Mouse (Mus musculus) hematopoietic stem cell, adult 5-6 weeks (primary cell): ENCODE measurements around the gene Usp2. TPM values are rescaled to one million over a fixed set of nuclear protein-coding genes. Genes with fewer than 3 reads are reported as not detected.

Experiments used
- ATAC-seq, 2 experiments: fragments of 125-278 bp in 1 of 2; replicated peaks in 1 of 2; 2 replicates each; pipeline ENCODE4 v1.8.0; 2016 to 2017; ENCODE audit warnings: inconsistent platforms in 2 of 2, mild to moderate bottlenecking in 2 of 2, moderate number of reproducible peaks in 2 of 2, low read depth in 1 of 2, moderate TSS enrichment in 1 of 2; ENCODE audit not compliant: low FRiP score in 2 of 2, poor library complexity in 2 of 2, severe bottlenecking in 2 of 2, insufficient read depth in 1 of 2, low TSS enrichment in 1 of 2
- total RNA-seq: library from RNA; stranded (forward); fragments of 172-1452, 232-1000 nt; gene quantifications from 2 replicates; pipeline ENCODE4 v1.2.3, GENCODE M21; 2017

Usp2 gene
- total RNA-seq, 1 experiment from 2014 or later: 3.0 TPM

DNA sequence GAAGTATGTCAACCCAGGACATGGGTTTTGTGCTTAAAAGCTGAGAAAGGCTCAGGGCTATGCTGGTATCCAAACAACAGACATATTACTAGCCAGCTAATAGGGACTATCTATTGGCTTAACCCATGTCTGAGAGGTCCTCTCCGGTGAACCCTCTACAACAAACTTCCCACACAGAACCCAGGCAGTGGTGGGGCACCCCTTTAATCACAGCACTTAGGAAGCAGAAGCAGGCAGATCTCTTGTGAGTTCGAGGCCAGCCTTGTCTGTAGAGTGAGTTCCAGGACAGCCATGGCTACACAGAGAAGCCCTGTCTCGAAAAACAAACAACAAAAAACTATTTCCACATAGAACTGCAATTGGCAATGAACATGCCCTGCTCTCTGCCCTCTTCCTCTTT lies 59.9 kb downstream of the Usp2 start:
- ATAC-seq: no peak; a peak in 1 of 4 replicates

DNA sequence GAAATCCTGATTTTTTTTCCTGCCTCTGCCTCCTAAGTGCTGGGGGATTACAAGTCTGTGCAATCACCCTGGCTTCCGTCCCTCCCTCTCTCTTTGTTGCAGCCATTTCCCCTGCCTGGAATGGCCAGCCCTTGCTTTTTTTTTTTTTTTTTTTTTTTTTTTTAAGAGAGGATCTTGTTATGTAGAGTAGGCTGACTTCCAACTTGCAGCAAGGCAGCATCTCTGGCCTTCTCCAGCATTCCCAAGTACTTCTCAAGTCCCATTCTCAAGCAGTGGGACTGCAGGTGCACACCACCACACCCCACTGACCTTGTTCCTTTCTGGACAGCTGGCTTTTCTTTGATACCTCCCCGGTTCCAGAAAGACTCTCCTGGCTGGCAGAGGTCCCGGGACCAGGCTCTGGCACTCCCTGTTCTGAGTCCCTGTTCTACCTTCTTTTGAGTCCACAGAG lies 60.6 kb downstream of the Usp2 start:
- no peak for ATAC-seq

DNA sequence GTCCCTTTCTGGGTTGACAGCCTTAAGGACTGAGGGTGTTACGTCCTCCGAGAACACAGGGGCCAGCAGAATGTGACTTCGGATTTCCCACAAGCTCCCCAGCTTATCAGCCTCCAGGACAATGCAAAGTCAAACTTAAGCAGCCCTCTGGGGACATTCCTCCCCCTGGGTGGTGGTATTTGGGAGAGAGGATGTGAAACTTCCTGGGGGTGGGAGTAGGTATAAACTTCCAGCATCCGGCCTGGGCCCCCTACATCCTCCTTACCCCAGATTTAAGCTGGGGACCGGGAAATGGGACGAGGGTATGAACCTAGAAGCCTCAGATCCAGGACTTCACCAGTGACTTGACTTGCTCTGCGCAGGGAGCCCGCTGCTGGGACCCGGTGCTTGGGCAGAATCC lies 62.8 kb downstream of the Usp2 start:
- no peak for ATAC-seq

DNA sequence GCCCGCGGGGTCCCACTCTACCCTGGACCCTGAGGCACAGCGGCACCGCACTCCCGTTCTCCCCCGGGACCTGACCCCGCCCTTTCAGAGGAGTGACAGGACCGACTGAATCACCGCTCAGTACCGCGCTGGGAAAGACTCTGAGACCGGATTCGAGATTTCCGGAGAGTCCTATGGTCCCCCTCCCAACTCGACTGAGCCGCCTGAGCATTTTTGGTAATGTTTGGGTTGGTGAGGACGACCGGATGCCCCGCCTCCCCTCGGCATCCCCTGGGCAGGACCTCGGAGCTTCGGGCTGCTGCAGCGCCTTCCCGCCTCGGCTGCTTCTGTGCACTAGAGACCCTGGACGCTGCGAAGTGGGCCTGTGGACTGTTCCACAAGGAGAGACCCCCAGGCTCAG lies 63.2 kb downstream of the Usp2 start:
- ATAC-seq: peak; percentile 39 to 70

DNA sequence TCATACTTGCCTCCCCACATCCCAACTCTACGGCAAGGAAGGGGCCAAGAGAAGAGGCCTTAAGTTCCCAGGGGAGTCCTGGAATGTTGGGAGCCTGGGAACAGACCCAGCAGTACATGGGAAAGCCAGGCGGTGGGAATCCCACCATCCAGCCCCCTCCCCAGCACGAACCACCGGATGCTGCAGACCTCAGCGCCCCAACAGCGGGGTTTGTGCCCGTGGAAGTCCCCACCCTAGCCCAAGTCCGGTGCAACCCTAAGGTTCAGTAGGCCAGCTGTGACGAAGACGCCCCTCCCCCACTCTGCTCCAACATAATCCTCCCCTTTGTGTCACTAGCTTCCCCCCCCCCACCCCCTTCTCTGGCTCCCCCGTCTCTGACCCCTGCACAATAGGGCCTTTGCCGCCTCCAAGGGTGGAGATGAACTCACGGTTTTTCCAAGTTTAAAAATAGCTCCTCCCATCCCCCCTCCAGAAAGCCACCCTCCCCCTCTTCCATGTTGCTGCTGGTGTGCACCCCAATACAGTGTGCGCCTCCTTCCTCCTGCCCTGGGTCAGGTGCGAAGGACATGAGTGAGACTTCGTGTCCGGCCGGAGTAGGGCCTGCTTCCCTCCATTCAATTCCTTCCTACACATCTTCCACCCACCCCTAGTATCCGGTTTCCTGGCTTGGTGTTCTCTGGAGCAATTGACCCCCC lies 63.9 kb downstream of the Usp2 start:
- no peak for ATAC-seq

DNA sequence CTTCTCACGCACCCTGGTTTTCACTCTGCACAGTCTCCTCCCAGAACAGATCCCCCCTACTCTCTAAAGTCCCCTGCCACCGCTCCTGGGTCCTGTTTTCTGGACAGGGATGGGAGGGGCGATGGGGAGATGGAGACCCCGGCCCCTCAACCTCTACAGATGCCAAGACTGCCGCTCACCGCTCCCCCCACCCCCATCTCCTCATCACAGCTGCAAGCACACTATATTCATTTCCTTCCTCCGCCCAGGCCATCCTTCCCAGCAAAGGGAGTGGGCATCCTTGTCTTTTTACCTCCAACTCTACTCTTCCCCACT lies 64.4 kb downstream of the Usp2 start:
- no peak for ATAC-seq

DNA sequence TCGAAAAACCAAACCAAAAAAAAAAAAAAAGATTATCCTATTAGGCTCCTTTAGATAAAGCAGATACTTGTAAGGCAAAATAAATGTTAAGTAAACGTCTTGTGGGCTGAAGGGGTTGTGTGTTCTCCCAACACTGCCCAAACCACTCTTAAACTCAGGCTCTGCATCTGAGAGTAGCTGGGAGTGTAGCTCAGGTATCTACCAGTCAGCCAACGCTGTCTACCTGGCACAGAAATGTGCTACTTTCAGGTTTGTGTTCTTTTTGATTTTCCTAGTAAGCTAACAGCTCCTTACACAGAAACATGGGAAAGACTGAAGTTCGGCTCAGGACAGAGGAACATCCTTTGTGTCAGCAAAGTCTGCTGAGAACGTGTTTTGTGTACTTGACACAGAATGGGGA lies 65.4 kb downstream of the Usp2 start:
- ATAC-seq: no peak

DNA sequence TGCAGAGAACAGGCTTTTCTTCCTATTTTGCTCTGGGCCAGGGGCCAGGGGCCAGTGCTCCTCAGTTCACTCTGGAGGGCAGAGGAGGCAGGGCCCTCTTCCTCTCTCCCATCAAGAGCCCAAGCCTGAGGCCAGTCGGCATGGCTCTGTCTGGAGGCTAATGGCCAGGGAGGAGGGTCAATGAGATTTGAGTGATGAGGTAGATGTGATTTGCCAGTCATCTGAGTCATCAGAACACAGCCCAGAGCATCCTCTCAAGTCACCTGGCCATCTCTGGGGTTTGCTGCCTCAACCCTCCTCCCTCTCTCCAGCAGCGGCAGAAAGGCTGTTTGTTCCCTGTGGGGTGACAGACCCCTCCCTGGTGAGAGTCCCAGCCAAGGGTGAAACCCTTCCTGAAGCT lies 66.5 kb downstream of the Usp2 start:
- no peak for ATAC-seq

DNA sequence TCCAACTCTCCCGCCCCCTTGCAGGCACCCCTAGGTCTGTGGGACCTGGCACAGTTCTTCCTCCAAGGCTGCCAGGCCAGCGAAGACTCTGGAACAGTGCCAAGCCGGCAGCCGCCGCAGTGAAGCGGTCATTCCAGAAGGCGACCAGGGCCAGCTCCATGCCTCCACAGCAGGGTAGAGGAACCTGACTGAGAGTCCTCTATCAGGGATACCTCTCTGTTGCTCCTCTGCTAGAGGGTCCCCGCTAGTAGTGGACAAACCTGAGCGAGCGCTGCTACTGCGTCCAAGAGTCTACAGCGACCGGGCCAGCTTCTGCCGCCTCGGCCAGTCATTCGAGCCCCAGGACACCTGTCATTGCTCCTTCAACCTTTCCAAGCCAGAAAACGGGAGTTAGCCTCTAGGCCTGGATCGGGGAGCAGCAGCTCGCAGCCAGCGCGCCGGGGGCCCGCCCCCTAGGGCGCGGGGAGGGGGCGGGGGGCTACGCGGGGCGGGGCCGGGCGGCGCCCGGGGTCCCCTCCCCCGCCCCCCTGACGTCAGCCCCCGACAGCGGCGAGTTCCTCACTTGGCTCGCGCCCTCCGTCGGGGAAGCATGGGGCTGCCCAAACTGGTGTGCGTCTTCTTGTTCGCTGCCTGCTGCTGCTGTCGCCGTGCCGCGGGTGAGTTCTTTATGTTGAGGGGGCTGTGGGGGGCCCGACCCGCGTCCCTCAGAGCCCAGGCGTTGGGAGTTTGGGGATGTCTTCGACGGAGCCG lies 67.5 kb downstream of the Usp2 start, which contains the start of gene Mcam:
Gene Mcam, plus strand, starts transcription at position 369 of the 750 bp plus-strand sequence.
- ATAC-seq: no peak

DNA sequence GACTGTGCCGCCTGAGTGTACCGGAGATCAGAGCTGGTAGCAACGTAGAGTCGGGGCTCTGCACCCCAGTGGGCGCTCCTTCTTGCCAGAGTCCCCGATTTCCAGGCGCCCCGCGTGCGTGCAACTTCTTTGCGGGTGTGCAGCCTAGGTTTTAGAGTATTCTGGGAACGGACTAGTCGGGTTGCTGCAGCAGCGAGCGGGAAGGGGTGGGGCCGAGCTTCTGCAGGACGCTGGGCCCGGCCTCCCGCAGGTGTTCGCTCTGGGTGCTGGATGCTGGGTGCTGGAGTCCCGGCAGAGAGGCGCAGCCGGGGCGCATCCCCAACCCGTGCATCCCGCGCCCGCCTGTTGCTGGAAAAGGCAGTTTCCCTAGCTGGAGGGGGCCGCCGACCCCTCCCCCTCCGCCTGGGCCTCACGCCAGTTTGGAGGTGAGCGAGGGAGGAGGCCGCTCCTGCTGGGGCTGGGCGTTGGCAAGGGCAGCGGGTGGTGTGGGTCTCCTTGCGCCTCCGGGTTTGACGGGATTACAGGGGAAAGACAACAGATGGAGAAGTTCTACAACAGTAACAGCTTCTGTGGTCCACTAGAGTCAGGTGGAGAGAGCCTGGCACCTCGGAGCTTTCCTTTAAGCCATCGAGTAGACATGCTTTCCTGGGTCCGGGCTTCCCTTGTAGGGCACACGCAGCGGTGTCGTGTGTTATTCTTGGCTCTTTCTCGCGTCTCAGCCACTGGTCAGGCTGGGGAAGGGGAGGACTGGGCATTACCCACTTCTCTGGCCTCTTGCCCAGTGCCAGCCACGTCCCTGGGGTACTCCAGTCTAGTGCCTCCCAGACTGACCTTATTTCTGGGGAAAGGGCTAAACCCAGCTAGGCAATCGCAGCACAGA lies 68.3 kb downstream of the Usp2 start:
- 0 out of 4 replicates have a peak, but pooled peaks of 1 of the 2 experiments have one; percentile 15 for ATAC-seq

DNA sequence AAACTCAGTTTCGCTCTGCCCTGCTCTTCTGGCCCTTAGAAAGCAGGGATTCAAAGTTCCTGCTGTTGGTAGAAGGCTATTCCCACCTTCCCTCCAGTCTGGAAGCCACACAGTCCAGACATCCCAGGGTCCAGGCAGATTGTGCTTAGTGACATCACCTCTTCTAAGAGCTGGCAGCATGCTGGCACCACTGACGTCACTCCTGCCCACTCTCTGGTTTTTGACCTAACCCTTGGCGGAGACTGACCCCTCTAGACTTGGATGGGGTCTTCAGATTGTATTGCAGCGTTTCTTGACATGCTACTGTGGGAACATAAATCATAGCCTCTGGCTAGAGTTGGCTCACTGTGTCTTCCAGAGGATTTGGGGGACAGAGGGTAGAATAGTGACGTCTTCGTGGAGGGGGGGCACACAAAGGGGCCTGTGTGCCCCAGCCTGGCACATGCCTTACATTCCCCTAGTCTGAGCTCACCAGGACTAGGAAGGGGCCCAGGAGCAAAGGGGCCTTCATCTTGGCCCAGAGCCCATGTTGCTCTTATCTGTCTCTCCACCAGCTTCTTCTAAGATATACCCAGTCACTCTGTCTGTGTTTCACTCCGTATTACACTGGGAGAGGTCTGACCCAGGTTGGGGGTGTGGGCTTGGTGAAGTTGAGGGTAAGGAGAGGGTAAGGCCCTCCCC lies 69.0 kb downstream of the Usp2 start:
- ATAC-seq: no peak

DNA sequence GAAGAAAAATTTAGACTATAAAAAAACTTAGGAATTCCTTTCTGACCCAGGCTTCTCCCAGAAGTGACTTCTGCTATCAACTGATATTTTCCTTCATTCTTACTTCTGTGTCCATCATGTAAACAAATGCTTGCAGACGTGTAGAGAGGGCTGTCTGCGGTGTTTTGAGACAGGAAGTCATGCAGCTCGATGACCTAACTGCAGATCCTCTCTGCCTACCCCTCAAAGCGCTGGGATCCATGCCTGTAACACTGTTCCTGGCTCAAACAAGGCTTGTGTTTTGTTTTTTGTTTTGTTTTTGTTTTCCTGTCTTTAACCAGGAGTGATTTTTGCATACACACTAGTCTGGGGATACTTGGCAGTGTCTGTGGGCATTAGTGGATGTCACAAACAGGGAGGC lies 71.0 kb downstream of the Usp2 start:
- no peak for ATAC-seq

DNA sequence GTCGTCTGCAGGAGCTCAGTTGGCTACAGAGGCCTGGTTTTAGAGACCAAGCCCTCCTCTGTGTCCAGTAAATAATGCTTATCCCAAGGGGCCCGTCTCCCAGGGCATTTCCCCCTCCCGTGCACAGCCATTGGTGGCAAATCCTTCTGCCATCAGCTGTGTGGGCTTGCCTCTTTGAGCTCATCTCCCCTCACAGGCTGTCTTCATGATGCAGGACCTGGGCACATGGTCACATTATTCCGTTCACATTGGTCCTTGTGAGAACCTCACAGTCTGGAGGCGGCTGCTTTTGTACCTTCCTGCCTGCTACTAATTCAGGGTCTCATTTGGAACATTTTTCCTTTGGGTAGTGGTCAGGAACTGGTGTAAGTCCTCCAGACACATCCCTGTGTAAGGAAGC lies 75.1 kb downstream of the Usp2 start:
- no peak for ATAC-seq

DNA sequence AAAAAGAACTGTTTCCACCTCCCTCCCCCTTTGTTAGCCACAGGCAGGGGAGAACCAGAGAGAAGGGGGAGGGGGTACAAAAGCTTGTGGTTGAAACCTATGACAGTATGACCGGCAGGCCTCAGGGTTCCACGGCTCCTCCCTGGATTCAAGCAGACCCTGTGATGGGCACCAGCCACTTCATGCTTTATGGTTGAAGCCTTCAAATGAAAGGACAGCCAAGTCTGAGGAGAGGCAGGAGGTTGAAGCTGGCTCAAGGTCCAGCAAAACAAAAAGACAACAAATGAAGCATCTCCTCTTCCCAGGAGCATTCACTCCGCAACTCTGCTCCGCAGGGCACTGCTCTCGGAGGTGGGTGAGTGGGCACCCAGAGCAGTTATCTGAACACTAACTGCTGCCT lies 76.6 kb downstream of the Usp2 start:
- no peak for ATAC-seq

DNA sequence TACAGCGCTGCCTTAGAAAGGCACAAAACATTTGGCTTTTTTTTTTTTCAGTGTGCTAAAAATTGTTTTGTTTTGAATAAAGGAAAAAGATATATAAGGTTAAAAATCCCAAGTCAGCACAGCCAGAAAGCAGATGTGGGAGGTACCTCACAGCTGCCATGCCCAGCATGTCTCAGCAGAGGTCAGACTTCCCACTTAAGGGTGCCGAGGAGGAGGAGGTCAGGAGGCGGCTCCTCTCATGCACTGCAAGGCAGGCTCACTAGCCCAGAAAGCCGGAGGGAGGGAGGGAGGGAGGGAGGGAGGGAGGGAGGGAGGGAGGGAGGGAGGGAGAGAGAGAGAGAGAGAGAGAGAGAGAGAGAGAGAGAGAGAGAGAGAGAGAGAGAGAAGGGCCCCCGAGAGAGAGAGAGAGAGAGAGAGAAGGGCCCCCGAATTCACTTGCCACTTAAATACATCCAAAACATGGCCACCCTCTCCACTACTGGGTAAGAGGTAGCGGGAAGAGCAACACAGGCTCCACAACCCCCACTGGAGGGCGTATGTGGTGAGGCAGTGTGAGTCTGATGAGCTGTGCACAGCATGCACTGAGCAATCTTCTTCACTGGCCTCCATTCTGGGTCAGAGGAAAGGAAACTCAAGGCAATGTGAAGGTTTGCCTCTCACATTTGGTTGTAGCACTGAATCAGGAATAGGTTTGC lies 77.3 kb downstream of the Usp2 start:
- no peak for ATAC-seq

DNA sequence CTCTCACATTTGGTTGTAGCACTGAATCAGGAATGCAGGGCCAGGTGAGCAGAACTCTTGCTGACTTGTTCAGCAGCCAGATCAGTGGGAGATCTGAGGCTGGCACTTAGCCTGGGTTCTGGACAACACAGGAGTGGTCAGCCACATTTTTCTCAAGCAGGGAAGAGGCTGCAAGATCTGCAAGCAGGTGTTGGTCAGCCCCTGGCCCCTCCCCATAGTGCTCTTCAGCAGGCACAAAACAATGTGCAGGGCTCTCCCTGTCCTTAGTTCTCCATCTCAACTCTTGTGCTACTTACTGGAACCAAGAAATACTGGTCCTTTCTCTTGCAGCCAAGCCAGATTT lies 77.9 kb downstream of the Usp2 start:
- no peak for ATAC-seq
